Mouse (Mus musculus) thymus, postnatal 25 days (tissue): ENCODE measurements at regions not wholly inside any gene's neighbourhood (a gene's known extent, or its start where the extent isn't known, plus 50 kb on each side); places are given as distances from the start of the nearest gene placed in this dataset.
A peak's percentile ranks its signal among the peaks of the same experiment; 100 is the strongest.

Experiments used
- DNase-seq: peaks from one replicate; pipeline ENCODE4 v3.0.0; 2022

GRCm38 (mm10) chr3:149623851-149624532 lies 633.6 kb upstream of the Adgrl2 start:
- no peak for DNase-seq

- DNase-seq = no peak
Measured at GRCm38 (mm10) chr3:149603865-149604264, 613.5 kb upstream of the Adgrl2 start.

- no peak for DNase-seq
Measured at GRCm38 (mm10) chr3:149601276-149601675, 610.9 kb upstream of the Adgrl2 start.

DNA sequence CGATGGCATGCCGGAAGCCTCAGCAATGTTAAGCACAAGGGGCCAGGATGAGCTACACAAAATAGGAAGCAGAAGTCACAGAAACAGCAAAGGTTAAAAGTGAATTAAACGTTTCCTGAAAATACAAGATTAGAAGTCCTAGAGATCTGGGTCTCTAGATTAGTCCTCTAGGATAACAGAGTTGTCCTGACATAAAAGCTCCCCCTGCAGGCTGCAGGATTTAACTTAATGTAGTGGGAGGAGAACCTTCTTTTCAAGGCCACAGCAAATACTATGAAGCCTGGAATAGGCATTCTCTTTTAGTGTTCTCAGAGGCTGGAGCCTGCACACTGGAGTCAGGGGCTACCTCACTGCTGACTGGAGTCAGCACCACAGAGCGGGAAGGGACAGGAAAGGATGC lies 604.1 kb upstream of the Adgrl2 start:
- DNase-seq = peak; percentile 6

GRCm38 (mm10) chr3:149585769-149586168 lies 595.4 kb upstream of the Adgrl2 start:
- DNase-seq = no peak

DNA sequence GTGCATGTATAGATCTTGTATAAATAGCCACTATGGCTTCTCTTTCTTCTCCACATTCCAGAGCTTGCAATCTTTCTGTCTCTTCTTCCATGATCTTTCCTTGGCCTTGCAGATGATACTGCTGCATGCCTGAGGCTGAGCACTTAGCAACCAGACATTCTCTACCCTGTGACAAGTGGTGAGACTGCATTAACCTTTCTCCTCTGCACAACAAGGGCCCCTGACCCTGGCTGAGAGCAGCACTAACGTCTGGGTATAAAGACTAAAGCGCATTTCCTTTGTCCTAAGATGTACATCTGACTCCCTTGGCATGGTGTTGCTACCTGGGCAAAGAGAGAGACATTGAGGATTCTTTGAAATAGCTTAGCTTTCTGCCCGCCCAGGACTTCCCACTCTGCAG lies 590.8 kb upstream of the Adgrl2 start:
- DNase-seq = no peak

GRCm38 (mm10) chr3:149575678-149576077 lies 585.3 kb upstream of the Adgrl2 start:
- no peak for DNase-seq

DNA sequence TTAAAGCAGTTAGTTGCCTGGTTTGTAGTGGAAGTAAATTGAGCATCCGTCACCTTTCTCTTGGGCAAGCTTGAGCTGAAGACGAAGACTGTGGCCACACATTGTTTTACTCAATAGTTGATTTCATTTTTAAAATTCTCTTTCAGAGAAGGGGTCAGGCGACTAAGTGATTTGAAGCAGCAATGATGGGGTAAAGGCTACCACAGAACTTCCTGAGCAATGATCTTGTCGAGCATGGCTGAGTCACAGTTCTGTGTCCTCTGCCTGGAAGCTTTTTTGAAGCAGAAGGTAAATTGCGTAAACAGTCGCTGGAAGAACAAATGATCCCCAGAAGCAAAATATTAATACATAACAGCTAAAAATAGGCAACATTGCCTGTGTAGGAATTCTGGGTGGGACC lies 576.5 kb upstream of the Adgrl2 start:
- no peak for DNase-seq

DNA sequence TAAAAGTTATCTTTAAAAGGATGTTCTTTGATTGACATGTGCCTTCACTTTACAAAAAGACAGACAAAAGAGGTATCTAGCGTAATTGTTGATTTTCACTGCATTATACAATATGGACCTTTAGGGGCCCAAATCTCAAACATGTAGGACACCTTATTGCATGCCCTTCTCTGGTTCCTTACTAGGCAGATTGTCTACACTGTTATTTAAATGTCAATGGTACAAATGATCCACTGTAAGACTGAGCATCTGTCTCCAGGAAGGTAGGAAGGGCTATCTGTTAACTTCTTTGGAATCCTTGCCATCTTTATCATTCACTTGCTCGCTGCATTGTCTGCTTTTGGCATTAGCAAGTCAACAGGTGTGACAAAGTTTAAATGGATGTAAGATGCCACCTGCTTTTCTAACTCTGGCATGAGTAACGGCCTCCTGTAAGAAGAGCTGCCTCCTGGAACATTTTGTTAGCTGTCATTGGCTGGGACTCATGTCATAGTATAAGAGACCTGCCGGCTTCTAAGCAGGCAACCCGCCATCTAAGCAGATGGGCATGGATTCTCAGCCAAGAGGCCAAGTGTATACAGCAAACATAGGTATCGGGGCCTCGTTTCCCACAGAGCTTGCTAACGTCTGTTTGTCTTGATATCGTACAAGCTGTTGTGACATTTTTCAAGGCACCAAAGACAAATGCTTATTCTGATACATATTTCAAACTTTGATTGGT lies 560.0 kb upstream of the Adgrl2 start:
- DNase-seq = no peak

DNA sequence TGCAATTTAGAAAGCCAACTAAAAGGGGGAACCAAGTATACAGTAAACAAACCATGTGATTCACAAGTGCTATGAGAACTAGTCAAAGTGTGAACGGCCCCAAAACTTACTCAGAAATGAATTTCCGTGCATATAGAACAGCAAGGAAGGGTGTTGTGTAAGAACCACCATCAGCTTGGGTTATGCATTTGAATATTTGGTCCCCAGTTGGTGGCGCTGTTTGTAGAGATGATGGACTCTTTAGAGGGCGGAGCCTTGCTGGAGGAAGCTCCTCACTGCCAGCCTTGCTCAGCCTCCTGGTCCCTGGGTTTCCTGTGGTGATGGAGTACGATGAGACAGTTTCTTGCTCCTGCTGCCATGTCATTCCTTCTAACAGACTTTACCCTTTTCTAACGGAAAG lies 556.7 kb upstream of the Adgrl2 start:
- peak; percentile 25 for DNase-seq

- DNase-seq = no peak
Measured at GRCm38 (mm10) chr3:149546256-149546655, 555.9 kb upstream of the Adgrl2 start.

DNA sequence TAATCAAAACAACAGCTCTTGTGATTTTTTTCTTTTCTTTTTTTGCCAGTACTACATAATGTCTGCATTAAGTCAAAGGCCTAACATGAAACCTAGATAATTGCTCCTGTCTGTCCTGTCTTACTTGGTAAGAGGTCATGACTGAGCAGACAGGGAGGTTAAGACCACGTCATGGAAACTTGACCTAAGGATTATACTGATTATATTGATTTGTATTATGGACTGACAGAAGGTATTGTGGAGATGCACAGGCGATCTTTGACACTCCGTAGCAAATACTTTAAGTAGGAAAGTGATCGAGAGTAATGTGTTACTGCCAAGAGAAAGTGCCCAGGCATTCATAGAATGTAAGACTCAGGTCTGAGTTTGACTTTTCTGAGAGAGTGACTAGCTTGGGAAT lies 543.8 kb upstream of the Adgrl2 start:
- DNase-seq = no peak

GRCm38 (mm10) chr3:149530026-149530607 lies 539.8 kb upstream of the Adgrl2 start:
- DNase-seq = no peak

DNA sequence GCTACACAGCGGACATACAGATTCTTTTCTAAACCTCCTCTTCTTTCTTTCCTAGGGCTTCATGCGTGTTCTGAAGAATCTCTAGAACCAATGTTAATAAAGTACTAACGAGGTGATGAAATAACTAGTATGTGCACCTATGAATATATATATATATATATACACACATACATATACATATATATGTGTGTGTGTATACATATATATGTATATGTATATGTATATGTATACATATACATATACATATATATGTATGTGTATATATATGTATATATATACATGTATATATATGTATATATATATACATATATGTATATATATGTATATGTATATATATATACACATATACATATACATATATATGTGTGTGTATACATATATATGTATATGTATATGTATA lies 536.2 kb upstream of the Adgrl2 start:
- no peak for DNase-seq

- DNase-seq = no peak
Measured at GRCm38 (mm10) chr3:149519575-149519929, 529.2 kb upstream of the Adgrl2 start.

- no peak for DNase-seq
Measured at GRCm38 (mm10) chr3:149518928-149519574, 528.7 kb upstream of the Adgrl2 start.

DNA sequence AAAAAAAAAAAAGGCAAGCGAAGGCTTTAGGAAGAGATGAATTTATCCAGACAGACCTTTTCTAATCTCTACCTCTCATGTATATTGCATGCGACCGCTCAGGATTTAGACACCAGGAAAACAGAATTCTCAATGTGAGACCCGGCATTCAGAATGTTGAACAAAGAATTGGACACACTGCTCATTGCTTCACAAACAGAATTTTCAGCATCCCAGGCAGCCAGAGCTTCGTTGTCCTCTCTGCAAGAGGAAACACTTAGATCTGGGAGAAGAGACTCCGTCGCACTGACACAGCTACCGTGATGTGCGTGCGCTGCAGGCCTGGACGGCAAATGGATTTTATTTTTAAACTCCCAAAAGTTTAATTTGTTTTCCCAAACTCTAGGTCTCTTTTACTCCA lies 527.2 kb upstream of the Adgrl2 start:
- DNase-seq = no peak

DNA sequence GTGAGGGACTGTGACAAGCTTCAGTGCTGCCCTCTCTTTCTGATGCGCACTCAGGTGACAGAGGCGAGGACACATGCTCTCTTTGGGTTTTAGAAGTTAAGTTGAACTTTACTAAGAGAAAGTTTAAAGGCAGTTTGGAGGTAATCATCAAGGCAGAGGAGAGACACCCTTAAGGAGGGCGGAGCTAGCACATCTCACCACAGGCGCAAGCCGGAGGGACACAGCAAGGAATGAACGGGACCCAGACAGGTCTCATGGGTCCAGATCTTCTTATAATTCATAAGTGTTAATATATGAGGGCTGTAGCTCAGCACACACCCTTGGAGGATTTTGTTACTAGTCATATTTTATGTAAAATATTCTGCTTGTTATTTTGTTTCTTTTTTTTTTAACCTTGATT lies 518.8 kb upstream of the Adgrl2 start:
- no peak for DNase-seq

GRCm38 (mm10) chr3:149508671-149509070 lies 518.3 kb upstream of the Adgrl2 start:
- DNase-seq = no peak

- DNase-seq = no peak
Measured at GRCm38 (mm10) chr3:149505692-149506091, 515.3 kb upstream of the Adgrl2 start.

GRCm38 (mm10) chr3:149503992-149504391 lies 513.6 kb upstream of the Adgrl2 start:
- no peak for DNase-seq

DNA sequence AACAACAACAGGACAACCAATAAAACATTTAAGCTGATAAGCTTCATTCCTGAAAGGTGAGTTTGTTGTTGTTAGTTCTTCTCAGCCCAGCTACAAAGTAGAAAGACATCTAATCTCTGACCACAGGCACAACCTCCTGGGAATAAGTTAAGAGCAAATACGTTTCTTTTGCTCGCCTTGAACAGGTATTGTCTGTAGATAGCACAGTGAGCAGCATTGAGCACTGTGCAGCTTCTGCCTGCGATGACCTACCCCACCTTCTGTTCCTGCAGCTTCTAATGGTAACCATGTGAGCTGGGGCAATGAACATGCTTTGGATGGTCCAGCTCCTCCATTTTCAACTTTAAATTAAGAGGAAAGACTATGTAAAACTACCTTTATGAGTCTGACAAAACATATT lies 509.8 kb upstream of the Adgrl2 start:
- DNase-seq = no peak

- DNase-seq = no peak
Measured at GRCm38 (mm10) chr3:149498765-149499164, 508.4 kb upstream of the Adgrl2 start.
